Comparison of ENCODE assay signal across 25 mouse cellular contexts in the genomic region with DNA sequence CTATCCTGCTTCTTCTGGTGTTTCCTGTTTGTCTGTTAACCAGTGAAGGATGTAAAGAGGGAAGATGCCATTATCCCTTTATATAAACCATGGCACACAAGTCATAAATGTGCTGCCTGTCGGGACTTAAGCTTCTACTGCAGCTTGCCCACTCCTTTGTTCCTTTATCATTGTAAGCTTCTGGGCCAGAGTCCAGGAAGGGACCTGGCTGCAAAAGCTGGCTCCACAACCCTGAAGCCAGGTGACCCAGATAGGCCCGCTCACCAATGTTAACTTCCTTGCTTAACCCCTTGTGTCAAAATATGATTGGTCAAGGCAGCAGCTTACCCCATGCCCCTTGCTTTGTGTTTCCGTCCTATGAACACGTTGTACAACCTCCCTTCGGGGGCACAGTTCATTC. TPM values are rescaled to one million over a fixed set of nuclear protein-coding genes. Genes with fewer than 3 reads are reported as not detected.
DNase-seq lines count a peak whose midpoint lies in the region; ATAC-seq lines count a peak whose summit lies in the region.
"Had no signal": no experiment of that assay in that cellular context is flagged by ENCODE, and none has a peak within 500 bp of the region (broad histone marks: within the 10 kb centered on the region; RNA-seq: fewer than 3 reads in every experiment).

No protein-coding gene starts in this region.

- no peak for ATAC-seq in heart, embryonic 11.5 days (replicated peaks; ENCODE audit: insufficient number of reproducible peaks, low FRiP score, low TSS enrichment)
- ATAC-seq in midbrain, embryonic 11.5 days (ENCODE audit: low FRiP score), result no peak
- no peak for ATAC-seq in midbrain, embryonic 13.5 days
- ATAC-seq: activated CD4-positive, CD25-positive, alpha-beta regulatory T cell, adult 4 months; CD4-positive, CD25-positive, alpha-beta regulatory T cell, adult 4 months; forebrain, embryonic 13.5 days; forebrain, embryonic 15.5 days; forebrain, postnatal 0 days; Patski had no signal

- no peaks in the 10 kb centered on the region for H3K9me3 ChIP-seq in heart, embryonic 11.5 days (replicated peaks; ENCODE audit: control insufficient read depth, low read length)
- H3K9me3 ChIP-seq in midbrain, embryonic 11.5 days (ENCODE audit: control insufficient read depth, low read length), result no peaks in the 10 kb centered on the region
- no peaks in the 10 kb centered on the region for H3K9me3 ChIP-seq in midbrain, embryonic 13.5 days
- H3K9me3 ChIP-seq: embryonic facial prominence, embryonic 10.5 days; embryonic facial prominence, embryonic 12.5 days; forebrain, embryonic 13.5 days; forebrain, embryonic 15.5 days; G1E had no signal

- no peak overlapping the region for H3K4me2 ChIP-seq in heart, embryonic 11.5 days
- no peak overlapping the region for H3K4me2 ChIP-seq in midbrain, embryonic 11.5 days
- H3K4me2 ChIP-seq in midbrain, embryonic 13.5 days (replicated peaks), result no peak overlapping the region
- H3K4me2 ChIP-seq: embryonic facial prominence, embryonic 12.5 days; forebrain, embryonic 13.5 days; forebrain, embryonic 15.5 days had no signal

- H3K27me3 ChIP-seq in heart, embryonic 11.5 days (ENCODE audit: control insufficient read depth, insufficient read depth, low read length), result no peaks in the 10 kb centered on the region
- no peaks in the 10 kb centered on the region for H3K27me3 ChIP-seq in midbrain, embryonic 11.5 days (ENCODE audit: control insufficient read depth, insufficient read depth, low read length)
- H3K27me3 ChIP-seq in midbrain, embryonic 13.5 days, result no peaks in the 10 kb centered on the region
- H3K27me3 ChIP-seq: CH12.LX; embryonic facial prominence, embryonic 12.5 days; forebrain, embryonic 13.5 days; forebrain, embryonic 15.5 days; Patski had no signal

- 82% methylated on average over 5 of the region's 5 CpGs for WGBS in heart, embryonic 11.5 days (ENCODE audit: insufficient replicate concordance)
- WGBS in midbrain, embryonic 11.5 days, result 83% methylated on average over 5 of the region's 5 CpGs
- WGBS in midbrain, embryonic 13.5 days, result 75% methylated on average over 5 of the region's 5 CpGs

- H3K9ac ChIP-seq in heart, embryonic 11.5 days (ENCODE audit: low read depth, low read length), result no peak overlapping the region
- no peak overlapping the region for H3K9ac ChIP-seq in midbrain, embryonic 11.5 days (ENCODE audit: low read length)
- no peak overlapping the region for H3K9ac ChIP-seq in midbrain, embryonic 13.5 days (replicated peaks)
- H3K9ac ChIP-seq: embryonic facial prominence, embryonic 12.5 days; forebrain, embryonic 13.5 days; forebrain, embryonic 15.5 days; forebrain, postnatal 0 days had no signal

- H3K36me3 ChIP-seq in heart, embryonic 11.5 days (ENCODE audit: control insufficient read depth, insufficient read depth, low read length), result no peaks in the 10 kb centered on the region
- no peaks in the 10 kb centered on the region for H3K36me3 ChIP-seq in midbrain, embryonic 11.5 days (ENCODE audit: control insufficient read depth, insufficient read depth, low read length)
- H3K36me3 ChIP-seq in midbrain, embryonic 13.5 days, result no peaks in the 10 kb centered on the region
- H3K36me3 ChIP-seq: embryonic facial prominence, embryonic 10.5 days; embryonic facial prominence, embryonic 12.5 days; forebrain, embryonic 15.5 days; G1E had no signal

- 0 out of 2 replicates have a peak, but pooled peaks cover 2% of the 10 kb centered on the region for H3K4me1 ChIP-seq in heart, embryonic 11.5 days (ENCODE audit: control insufficient read depth, insufficient read depth, low read length)
- peaks cover 4% of the 10 kb centered on the region; the same call in 1 of the 2 replicates for H3K4me1 ChIP-seq in midbrain, embryonic 11.5 days (ENCODE audit: control insufficient read depth, insufficient read depth, low read length)
- H3K4me1 ChIP-seq in midbrain, embryonic 13.5 days (replicated peaks), result no peaks in the 10 kb centered on the region

- H3K4me3 ChIP-seq in heart, embryonic 11.5 days (ENCODE audit: low read depth, low read length), result no peak overlapping the region
- no peak overlapping the region for H3K4me3 ChIP-seq in midbrain, embryonic 11.5 days (ENCODE audit: low read depth, low read length)
- H3K4me3 ChIP-seq in midbrain, embryonic 13.5 days (replicated peaks), result no peak overlapping the region
- H3K4me3 ChIP-seq: embryonic facial prominence, embryonic 10.5 days; embryonic facial prominence, embryonic 12.5 days; forebrain, embryonic 13.5 days; forebrain, embryonic 15.5 days had no signal

- peak; percentile 16 to 19 for DNase-seq in cerebellum, postnatal 10 days
- DNase-seq in cerebellum, adult 8-10 months, result no peak
- DNase-seq in heart, postnatal 4 days, result peak; percentile 21
- DNase-seq in midbrain, embryonic 11.5 days (ENCODE audit: low spot score, missing footprints), result peak; percentile 49
- DNase-seq: adrenal gland, adult 8-10 months; adrenal gland, postnatal 14 days; adrenal gland, postnatal 36 days; B cell, adult 2 months; cerebellum, adult 11-12 months; cerebellum, adult 2 months; cerebellum, adult 9-11 months; cerebellum, postnatal 25 days; forebrain, postnatal 0 days had no signal

- H3K27ac ChIP-seq in heart, embryonic 11.5 days (ENCODE audit: low read depth, low read length), result no peak overlapping the region
- no peak overlapping the region for H3K27ac ChIP-seq in midbrain, embryonic 11.5 days (ENCODE audit: low read depth, low read length)
- no peak overlapping the region for H3K27ac ChIP-seq in midbrain, embryonic 13.5 days
- H3K27ac ChIP-seq: embryonic facial prominence, embryonic 10.5 days; embryonic facial prominence, embryonic 12.5 days; forebrain, embryonic 13.5 days; forebrain, embryonic 15.5 days had no signal

RNA-seq across cellular contexts. Expression of gene Poc5, which starts 40.4 kb away (rescaled TPM):
- total RNA-seq in heart, postnatal 4 days (2021), result 10 to 100 TPM; 16.4 to 17.6 TPM
- 13.0 and 13.5 TPM in 2 replicates for polyA plus RNA-seq in heart, embryonic 11.5 days (2014; fragmentation: Nextera tagmentation; extraction: Ambion mirVana)
- 28.5 and 31.5 TPM in 2 replicates for polyA plus RNA-seq in midbrain, embryonic 11.5 days (2014; fragmentation: Nextera tagmentation; extraction: Ambion mirVana)
- polyA plus RNA-seq in midbrain, embryonic 13.5 days (2015; fragmentation: Nextera tagmentation; extraction: Ambion mirVana), result 22.5 and 23.3 TPM in 2 replicates

RNA-seq across cellular contexts. Expression of gene Ankdd1b, which starts 42.5 kb away (rescaled TPM):
- total RNA-seq in heart, postnatal 4 days (2021), result under 1 TPM; 0.62 to 0.83 TPM
- polyA plus RNA-seq in heart, embryonic 11.5 days (2014; fragmentation: Nextera tagmentation; extraction: Ambion mirVana), result 0.30 and 0.31 TPM in 2 replicates
- polyA plus RNA-seq in midbrain, embryonic 11.5 days (2014; fragmentation: Nextera tagmentation; extraction: Ambion mirVana), result not detected in 2 replicates
- polyA plus RNA-seq in midbrain, embryonic 13.5 days (2015; fragmentation: Nextera tagmentation; extraction: Ambion mirVana), result not detected in 2 replicates
- total RNA-seq: forebrain, postnatal 0 days had no signal
- polyA plus RNA-seq: activated CD4-positive, CD25-positive, alpha-beta regulatory T cell, adult 4 months; CD4-positive, CD25-positive, alpha-beta regulatory T cell, adult 4 months; forebrain, embryonic 11.5 days; forebrain, embryonic 13.5 days; forebrain, embryonic 15.5 days; forebrain, postnatal 0 days; G1E had no signal
